Mouse (Mus musculus) monocyte, adult 2 months (primary cell): ENCODE data around the gene Plekhj1.
"Not testable (repeated sequence)": the region's sequence is repeated elsewhere in the genome, so short reads cannot be mapped to it uniquely, and the experiment has no call there.

ENCODE experiments used
- DNase-seq, 2 experiments: peaks; one replicate each; pipeline ENCODE4 v3.0.0; 2022; ENCODE audit warnings: low spot score in 2 of 2, low read depth in 1 of 2

The Plekhj1 gene

GRCm38 (mm10) chr10:80826151-80827062, 28.0 kb upstream of the Plekhj1 start, which contains the start of gene Oaz1:
Gene Oaz1, plus strand, starts transcription at chr10:80826656.
- DNase-seq: peak; percentile 97 to 98

- DNase-seq: no peak
These were observed 26.4 kb upstream of the Plekhj1 start for GRCm38 (mm10) chr10:80824827-80825226.

GRCm38 (mm10) chr10:80823847-80824643, 25.6 kb upstream of the Plekhj1 start:
- no peak for DNase-seq

GRCm38 (mm10) chr10:80823316-80823715, 24.9 kb upstream of the Plekhj1 start:
- no peak for DNase-seq

- no peak for DNase-seq
These were observed 24.1 kb upstream of the Plekhj1 start for GRCm38 (mm10) chr10:80822528-80822927.

- DNase-seq: no peak
These were observed 23.6 kb upstream of the Plekhj1 start for GRCm38 (mm10) chr10:80821991-80822390.

- DNase-seq: no peak
These were observed 21.0 kb upstream of the Plekhj1 start for GRCm38 (mm10) chr10:80819406-80819805.

GRCm38 (mm10) chr10:80818599-80819281, 20.3 kb upstream of the Plekhj1 start:
- no peak for DNase-seq

GRCm38 (mm10) chr10:80817955-80818354, 19.5 kb upstream of the Plekhj1 start:
- not testable (repeated sequence) for DNase-seq

- no peak for DNase-seq
These were observed 18.7 kb upstream of the Plekhj1 start for GRCm38 (mm10) chr10:80817164-80817563.

GRCm38 (mm10) chr10:80816303-80816702, 17.9 kb upstream of the Plekhj1 start:
- DNase-seq: not testable (repeated sequence)

GRCm38 (mm10) chr10:80814800-80815199, 16.4 kb upstream of the Plekhj1 start:
- DNase-seq: no peak

- DNase-seq: no peak
These were observed 14.9 kb upstream of the Plekhj1 start, which contains the start of gene Jsrp1 for GRCm38 (mm10) chr10:80813366-80813765. Gene Jsrp1, minus strand, starts transcription at chr10:80813498.

- DNase-seq: no peak
These were observed 14.1 kb upstream of the Plekhj1 start for GRCm38 (mm10) chr10:80812391-80813041.

GRCm38 (mm10) chr10:80810084-80810483, 11.7 kb upstream of the Plekhj1 start:
- no peak for DNase-seq

GRCm38 (mm10) chr10:80808985-80809632, 10.7 kb upstream of the Plekhj1 start:
- no peak for DNase-seq

- DNase-seq: no peak
These were observed 9.9 kb upstream of the Plekhj1 start for GRCm38 (mm10) chr10:80808099-80808984.

- DNase-seq: no peak
These were observed 8.7 kb upstream of the Plekhj1 start for GRCm38 (mm10) chr10:80807057-80807627.
